Mouse (Mus musculus) adrenal gland (tissue): ENCODE measurements at regions not wholly inside any gene's neighbourhood (a gene's known extent, or its start where the extent isn't known, plus 50 kb on each side); places are given as distances from the start of the nearest gene placed in this dataset.

ENCODE experiments used
- intact Hi-C: fragments of 180-260 bp; cut with DNase I; formaldehyde crosslinking; loops from one replicate; pipeline ENCODE4 v1.15.1; 2025

GRCm38 (mm10) chr16:87083505-87083904 lies 270.5 kb upstream of the N6amt1 start:
- intact Hi-C loops, result no loop called here

- intact Hi-C loops, result no loop called here
Measured at GRCm38 (mm10) chr16:87077385-87077784, 276.6 kb upstream of the N6amt1 start.

GRCm38 (mm10) chr16:87069294-87069693 lies 284.7 kb upstream of the N6amt1 start:
- intact Hi-C loops, result no loop called here

- intact Hi-C loops, result no loop called here
Measured at GRCm38 (mm10) chr16:87067981-87068380, 286.0 kb upstream of the N6amt1 start.

- intact Hi-C loops, result no loop called here
Measured at GRCm38 (mm10) chr16:87067523-87067922, 286.5 kb upstream of the N6amt1 start.

- intact Hi-C loops, result no loop called here
Measured at GRCm38 (mm10) chr16:87060473-87060872, 293.5 kb upstream of the N6amt1 start.

GRCm38 (mm10) chr16:87049741-87050383 lies 304.1 kb upstream of the N6amt1 start:
- intact Hi-C loops, result no loop called here

- intact Hi-C loops, result no loop called here
Measured at GRCm38 (mm10) chr16:87044773-87045561, 309.0 kb upstream of the N6amt1 start.

- intact Hi-C loops, result no loop called here
Measured at GRCm38 (mm10) chr16:87043689-87044088, 310.3 kb upstream of the N6amt1 start.

GRCm38 (mm10) chr16:87040366-87040765 lies 313.6 kb upstream of the N6amt1 start:
- intact Hi-C loops, result no loop called here

GRCm38 (mm10) chr16:87039861-87040260 lies 314.1 kb upstream of the N6amt1 start:
- intact Hi-C loops, result no loop called here

- intact Hi-C loops, result no loop called here
Measured at GRCm38 (mm10) chr16:87037061-87037460, 316.9 kb upstream of the N6amt1 start.

GRCm38 (mm10) chr16:87031836-87032235 lies 322.1 kb upstream of the N6amt1 start:
- intact Hi-C loops, result no loop called here

- intact Hi-C loops, result no loop called here
Measured at GRCm38 (mm10) chr16:87028516-87029145, 325.4 kb upstream of the N6amt1 start.

GRCm38 (mm10) chr16:87027621-87028020 lies 326.4 kb upstream of the N6amt1 start:
- intact Hi-C loops, result no loop called here

GRCm38 (mm10) chr16:87022041-87022440 lies 331.9 kb upstream of the N6amt1 start:
- intact Hi-C loops, result no loop called here

GRCm38 (mm10) chr16:87017107-87017670 lies 336.8 kb upstream of the N6amt1 start:
- intact Hi-C loops, result no loop called here

- intact Hi-C loops, result no loop called here
Measured at GRCm38 (mm10) chr16:87001579-87001978, 352.4 kb upstream of the N6amt1 start.

GRCm38 (mm10) chr16:87001135-87001534 lies 352.9 kb upstream of the N6amt1 start:
- intact Hi-C loops, result no loop called here

GRCm38 (mm10) chr16:86971691-86972090 lies 382.3 kb upstream of the N6amt1 start:
- intact Hi-C loops, result no loop called here

- intact Hi-C loops, result no loop called here
Measured at GRCm38 (mm10) chr16:86949681-86950080, 404.3 kb upstream of the N6amt1 start.

- intact Hi-C loops, result no loop called here
Measured at GRCm38 (mm10) chr16:86945531-86946144, 408.3 kb upstream of the N6amt1 start.
